Mouse (Mus musculus) kidney, postnatal 36 days (tissue): Measurements from ENCODE around the gene Mgll.

Experiments used
- DNase-seq, 2 experiments: peaks; one replicate each; pipeline ENCODE4 v3.0.0; 2021 to 2022; ENCODE audit warnings: mixed read lengths in 2 of 2

Mgll gene

DNA sequence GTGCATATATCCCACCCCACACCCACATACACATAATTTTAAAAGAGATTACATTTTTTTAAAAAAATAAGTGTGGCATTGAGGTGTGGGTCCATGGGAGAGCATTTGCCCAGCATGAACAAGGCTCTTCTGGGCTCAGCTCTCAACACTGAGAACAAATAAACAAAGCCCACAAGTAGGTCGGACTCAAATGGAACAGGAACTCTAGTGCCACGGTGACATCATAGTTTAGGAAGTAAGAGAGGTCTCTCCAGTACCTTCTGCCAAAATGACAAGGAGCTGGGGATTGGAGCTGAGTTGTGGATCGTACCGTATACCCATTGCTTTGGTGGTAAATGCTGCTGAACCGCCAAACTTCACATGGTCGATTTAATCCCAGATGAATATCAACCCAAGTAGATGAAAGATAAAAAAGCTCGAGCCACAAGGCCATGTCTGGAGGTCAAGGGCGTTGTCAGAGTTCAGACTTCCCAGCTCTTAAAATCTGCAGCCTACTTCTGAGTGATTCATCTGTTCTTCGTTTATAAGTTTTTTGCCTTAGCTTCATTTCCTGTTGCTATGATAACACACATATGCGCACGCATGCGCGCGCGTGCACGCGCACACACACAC lies 80.9 kb downstream of the Mgll start:
- no peak for DNase-seq

DNA sequence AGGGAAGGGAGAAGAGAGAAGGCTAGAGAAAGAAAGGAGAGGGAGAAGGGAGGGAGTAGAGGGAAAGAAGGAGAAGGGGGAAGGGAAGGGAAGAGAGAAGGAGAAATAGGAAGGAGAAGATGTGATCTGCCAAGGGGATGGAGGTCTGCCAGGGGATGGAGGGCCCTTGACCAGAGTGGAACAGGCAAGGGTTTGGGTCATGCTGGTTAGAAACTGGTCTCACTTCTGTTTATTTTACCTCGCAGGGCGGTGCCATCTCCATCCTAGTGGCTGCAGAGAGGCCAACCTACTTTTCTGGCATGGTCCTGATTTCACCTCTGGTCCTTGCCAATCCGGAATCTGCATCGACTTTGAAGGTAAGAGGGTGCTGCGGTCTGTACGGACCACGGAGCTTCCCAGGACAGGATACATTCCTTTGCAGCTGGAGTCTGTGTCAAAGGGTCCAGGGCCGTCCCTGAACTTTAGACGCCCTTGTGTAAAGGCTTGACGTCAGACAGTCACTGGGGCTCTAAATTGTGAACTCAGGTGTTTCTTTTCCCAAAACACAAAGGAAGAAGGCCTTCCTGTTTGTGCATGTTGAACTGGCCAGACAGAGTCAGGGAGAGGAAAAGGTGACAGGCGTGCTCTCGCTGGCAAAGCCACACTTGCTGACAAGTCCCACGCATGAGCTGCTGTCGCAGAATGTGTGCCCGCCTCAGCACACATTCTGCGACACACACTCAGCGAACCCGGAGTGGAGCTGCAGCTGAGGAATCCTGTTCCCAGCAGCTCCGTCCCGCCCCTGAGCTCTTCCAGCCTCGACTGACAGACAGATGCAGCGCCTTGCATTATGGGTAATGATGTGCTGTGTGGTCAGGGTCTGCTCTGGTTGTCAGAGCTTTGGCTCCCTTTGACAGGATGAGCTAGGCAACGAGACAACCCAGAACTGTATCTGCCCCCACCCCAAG lies 85.2 kb downstream of the Mgll start:
- peak in 1 of 2 experiments; percentile 30 for DNase-seq

DNA sequence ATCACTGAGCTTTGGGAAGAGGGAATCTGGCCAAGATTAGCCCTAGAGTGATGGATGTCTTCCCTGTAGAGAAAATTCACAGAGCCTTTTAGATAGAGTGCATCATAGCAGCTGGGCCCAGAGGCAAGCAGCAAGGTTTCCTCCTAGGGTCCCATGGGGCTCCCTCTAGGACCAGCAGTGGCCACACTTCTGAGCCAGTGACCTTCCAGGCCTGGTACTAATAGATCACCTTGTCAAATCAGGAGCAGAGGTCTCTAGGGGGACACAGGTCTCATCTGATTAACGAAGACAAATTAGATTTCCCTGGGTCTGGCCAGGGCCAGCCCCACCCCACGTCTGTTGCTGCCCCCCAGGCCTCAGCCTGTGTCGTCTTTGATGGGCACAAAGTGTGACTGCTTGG lies 86.1 kb downstream of the Mgll start:
- peak in 1 of 2 experiments; percentile 33 for DNase-seq

DNA sequence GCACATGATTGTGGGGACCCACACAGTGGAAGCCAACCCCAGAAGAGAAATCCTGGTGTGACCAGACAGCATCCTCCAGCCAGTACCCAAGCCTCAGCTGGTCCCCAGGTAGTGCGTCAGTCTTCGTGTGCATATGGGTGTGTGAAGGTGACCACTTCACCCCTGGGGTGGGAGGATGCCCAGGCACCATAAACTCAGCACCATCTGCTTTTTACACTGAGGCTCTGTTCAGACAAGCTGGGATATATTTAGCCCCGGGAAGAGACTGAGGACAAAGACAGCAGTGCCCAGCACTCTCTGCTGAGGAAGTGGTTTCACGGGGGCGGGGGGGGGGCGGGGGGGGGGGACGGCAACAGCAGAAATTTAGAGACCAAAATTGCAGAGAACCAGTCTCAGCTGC lies 87.2 kb downstream of the Mgll start:
- no peak for DNase-seq

DNA sequence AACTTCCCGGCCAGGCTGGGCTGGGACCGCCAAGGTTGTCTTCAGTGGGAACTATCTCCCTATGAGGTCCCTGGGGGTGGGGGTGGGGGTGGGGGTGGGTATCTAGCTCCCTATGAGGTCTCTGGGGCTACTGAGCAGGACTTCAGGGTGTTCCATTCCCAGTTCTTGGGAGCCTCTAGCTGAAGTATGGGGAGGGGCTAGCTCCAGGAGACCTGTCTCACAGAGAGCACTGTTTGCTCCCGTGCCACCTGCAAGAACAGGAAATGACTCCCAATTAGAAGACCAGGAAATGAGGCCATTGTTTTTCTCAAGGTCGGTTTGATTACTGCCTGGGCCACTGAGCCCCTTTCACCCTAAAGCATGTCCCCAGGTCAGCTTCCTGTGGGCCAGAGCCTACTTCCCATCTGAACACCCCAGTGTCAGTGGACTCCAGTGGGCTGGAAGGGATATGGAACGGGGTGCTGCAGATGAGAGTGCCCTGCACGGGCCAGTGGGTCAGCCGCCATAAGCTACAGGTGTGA lies 87.7 kb downstream of the Mgll start:
- DNase-seq = no peak

DNA sequence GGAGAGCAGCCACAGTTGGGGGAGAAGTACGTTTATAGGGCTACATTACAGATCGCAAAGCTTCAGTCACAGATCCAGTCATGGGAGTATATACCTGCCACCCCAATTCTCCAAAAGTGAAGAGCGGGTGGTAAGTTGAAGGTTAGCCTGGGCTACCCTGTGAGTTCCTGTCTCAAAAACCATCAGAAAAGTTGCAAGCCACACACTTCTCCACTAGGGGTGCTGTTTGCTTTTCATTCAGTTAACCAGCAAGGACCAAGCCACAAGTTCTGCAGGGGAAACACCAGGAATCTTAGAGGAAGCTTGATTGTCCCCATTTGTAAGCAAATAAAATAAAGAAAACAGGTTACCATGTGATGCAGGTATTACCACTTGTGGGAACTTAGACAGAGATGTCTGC lies 88.7 kb downstream of the Mgll start:
- peak; percentile 35 to 61 for DNase-seq

DNA sequence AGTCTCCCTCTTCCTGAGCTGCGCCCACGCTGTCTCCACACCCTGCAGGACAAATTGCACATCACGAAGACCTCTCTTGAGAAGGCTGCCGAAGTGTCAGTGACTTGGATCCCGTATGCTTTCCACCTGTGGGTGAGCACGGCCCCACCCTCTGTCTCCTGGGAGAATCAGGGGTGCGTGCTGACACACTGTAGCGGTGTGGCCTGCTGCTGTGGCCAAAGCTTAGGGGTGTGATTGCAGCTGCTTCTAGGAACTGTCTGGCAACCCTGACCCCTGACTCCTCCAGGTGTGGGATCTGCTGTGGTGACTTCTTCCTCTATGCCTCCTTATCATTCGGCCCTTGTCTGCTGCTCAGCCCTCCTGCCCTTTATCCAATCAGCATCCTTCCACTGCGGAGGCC lies 89.6 kb downstream of the Mgll start:
- no peak for DNase-seq

DNA sequence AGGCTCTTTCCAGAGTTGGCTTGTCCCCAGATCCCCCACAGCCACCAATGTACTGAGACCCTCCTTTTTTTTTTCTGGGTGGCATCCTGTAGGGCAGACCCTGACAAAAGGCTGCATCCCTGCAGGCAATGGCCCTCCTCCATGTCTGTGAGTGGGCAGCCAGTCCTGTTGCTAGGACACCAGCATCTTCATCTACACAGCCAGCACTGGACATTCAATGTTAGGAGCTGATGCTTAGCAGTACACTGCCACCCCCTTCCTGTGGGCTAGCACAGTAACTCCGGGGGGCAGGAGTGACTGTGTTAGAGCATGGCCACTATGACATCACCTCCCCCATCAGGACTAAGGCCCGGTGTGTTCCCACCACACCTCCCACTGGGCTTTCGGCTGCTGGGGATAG lies 90.8 kb downstream of the Mgll start:
- DNase-seq = no peak

DNA sequence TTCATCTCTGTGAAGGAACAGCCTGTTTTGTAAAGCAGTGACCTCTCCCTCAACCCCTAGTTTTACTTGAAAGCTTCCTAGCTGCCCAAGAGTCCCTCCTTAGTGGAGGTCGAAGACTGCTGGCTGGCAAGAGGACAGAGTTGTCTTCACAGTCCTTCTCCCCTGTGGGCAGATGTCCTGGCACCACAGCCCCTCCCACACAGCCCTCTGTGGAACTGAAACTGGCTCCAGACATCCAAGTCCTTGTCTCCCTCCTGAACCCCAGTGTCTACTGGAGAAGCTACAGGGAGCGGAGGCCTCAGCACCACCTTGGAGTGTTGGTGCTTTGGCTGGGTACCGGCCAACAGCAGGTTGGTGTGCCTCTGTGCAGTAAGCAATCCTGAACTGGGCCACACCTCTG lies 91.3 kb downstream of the Mgll start:
- DNase-seq = no peak

DNA sequence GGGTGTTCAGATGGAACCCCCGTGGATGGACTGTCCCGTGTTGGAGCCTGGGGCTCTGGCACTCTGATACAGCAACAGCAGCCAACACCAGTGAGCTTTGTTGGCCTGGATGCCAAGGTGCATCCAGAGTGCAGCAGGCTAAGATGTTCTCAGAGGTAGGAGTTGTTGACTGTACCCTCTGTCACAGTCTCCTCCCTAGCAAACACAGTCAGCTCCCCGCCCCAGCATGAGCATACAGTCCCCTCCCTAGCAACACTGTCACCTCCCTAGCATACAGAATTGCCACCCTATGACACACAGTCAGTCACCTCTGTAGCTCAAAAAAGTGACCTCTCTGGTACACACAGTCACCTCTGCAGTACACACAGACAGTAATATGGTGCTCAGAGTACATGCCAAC lies 92.7 kb downstream of the Mgll start:
- DNase-seq = no peak

DNA sequence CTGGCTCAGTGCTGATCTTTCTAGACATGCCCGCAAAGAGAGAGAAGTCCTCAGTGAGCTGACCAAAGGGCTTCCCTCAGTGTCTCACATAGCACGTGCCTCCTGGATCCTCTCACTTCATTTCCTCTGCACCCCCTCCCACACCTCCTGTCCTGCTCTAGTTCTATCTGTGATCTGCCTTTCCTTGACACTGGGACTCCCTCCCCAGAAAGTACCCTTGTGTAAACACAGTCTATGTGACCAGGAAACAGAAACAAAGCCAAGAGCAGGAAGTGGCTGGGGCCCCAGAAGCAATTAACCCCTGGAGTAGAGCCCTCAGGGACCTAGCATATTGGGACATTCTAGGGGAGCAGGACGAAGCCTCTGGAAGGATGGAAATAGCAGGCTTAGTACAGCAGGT lies 96.6 kb downstream of the Mgll start:
- no peak for DNase-seq

DNA sequence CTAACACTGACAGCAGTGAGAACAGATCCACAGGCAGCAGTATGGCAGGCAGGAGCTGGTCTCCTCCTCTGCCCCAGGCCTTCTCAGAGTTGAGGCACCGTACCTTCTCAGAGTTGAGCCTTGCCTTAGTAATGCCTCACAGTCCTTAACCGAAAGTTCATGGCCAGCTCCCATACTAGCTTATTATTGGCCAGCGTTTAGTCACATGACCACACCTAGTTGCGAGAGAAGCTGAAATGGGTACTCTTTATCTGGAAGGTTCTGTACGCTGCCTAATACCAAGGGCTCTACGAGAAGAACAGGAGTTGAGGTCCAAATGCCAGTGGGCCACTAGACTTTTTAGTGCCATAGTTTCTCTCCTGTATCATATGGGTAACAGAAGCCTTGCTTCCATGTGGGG lies 97.1 kb downstream of the Mgll start:
- DNase-seq = no peak

DNA sequence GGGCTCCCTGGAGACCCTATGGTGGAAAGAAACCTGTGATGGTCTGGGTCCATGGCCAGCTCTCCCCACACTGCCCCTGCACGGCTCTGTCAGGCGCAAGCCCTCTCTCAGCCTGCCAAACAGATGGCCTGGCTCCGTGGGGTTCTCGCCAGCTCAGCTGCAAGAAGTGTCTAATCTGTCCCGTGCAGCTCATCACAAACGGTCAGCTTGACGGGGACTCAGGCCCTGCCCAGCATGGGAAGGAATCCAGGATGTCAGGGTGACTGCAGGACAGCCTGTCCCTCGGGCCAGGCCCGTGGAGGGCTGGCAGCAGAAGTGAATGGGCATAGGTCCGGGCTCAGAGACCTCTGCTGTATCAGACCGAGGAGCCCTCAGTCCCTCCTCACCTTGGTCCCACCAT lies 97.7 kb downstream of the Mgll start:
- no peak for DNase-seq

DNA sequence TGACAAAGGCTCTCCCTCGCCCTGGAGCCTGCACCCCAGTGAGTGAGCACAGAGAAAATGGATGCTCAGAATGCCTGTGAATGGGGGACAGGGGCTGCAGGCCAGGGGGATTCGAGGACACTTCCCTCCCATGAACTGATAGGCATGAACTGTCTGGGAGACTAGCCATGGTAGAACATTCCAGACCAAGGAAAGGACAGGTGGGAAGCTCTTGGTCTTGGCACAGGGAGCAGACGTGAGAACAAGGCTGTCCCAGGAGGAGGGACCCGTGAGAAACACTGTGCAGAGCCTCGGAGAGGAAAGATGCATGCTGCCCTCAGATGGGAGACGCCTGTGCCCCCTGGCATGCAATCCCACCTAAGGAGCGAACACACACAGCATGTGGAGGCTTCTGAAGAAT lies 100.0 kb downstream of the Mgll start:
- DNase-seq = no peak

DNA sequence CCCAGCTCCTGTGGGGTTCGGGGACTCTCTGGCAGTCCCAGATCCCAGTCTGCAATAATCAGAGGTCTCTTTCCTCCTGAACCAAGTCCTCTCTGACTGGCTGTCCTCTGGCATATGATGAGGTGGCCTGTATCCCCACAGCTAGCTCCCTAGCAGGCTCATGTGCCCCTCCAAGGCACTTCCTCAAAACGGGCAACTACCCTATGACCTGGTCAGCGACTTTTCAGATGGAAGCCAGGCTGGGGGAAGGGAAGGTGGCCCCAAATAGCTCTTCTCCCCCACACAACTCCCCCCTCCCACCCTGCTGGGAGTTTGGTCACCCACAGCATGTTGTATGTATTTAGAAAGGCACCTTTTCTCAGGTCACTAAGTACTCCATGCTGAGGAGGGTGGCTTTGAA lies 101.9 kb downstream of the Mgll start:
- no peak for DNase-seq

DNA sequence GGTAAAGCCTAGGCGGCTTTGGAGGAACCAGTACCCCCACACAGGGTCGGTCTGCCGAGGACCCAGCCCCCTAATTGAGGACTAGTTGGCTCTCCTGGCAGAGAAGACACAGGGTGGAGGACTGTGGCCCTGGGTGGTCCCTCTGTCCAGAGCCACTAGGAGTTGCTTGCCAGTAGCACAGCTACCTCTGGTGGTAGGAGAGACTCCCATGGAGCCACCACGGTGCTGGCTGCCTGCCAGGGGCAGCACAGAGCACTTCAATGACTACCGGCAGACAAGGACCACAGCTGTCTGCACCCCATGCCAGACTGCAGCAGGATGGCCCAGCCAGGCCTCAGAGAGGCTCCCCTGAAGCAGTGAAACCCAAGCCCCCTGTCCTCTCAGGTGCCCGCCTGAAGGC lies 102.3 kb downstream of the Mgll start:
- DNase-seq = peak; percentile 51 to 78

DNA sequence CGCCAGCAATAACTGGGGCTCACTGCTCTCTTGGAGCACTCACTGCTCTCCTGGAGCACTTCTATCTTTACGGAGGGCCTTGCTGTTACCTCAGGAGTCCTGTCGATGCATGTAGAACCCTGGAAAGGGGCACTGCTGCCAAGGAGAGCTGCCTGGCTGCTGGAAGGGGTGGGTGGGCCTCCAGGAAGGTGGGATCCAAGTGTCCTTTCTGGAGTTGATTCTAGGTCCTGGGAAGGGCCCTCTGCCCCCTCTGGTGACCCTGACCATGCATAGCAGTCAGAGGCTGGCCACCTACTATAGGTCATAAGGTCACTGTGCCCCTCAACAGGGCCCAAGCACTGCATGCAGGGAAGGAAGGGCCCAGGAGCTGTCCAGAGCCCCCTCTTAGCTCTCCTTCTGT lies 102.8 kb downstream of the Mgll start:
- no peak for DNase-seq

DNA sequence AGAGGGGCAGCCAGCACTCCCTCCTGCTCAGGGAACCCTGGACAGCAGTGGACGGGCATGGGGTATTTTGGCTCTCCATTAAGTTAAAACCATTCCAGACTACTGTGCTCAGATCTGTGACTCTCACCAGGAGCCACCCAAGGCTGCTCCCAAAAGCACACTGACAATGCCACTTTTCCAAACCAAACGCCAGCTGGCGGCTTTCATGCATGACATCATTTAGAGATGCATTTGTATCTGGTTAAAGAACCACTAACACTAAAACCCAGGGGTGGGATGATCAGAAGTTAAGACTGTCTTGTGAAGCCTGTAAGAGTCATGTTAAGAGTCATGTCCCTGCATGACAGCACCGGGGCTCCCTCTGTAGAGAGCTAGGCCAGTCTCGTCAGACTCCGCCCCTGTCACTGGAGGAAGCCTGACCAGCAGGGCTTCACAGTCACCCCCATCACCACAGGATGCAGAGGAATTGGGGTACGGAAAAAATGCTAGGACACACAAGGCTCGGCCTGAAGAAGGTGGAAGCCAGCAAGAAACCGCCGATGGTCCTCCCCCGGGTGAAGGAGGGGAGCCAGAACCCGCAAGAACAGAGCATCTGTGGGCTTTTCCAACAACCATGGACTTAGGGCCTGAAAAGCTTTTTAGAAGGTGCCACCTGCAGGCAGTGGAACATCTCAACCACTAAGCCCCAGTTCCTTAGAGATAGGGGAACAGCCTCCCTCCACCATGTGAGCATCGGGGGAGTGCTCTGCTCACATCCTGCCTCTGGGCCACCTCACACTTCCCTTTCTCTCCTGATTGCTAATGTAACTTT lies 103.4 kb downstream of the Mgll start:
- DNase-seq = no peak

DNA sequence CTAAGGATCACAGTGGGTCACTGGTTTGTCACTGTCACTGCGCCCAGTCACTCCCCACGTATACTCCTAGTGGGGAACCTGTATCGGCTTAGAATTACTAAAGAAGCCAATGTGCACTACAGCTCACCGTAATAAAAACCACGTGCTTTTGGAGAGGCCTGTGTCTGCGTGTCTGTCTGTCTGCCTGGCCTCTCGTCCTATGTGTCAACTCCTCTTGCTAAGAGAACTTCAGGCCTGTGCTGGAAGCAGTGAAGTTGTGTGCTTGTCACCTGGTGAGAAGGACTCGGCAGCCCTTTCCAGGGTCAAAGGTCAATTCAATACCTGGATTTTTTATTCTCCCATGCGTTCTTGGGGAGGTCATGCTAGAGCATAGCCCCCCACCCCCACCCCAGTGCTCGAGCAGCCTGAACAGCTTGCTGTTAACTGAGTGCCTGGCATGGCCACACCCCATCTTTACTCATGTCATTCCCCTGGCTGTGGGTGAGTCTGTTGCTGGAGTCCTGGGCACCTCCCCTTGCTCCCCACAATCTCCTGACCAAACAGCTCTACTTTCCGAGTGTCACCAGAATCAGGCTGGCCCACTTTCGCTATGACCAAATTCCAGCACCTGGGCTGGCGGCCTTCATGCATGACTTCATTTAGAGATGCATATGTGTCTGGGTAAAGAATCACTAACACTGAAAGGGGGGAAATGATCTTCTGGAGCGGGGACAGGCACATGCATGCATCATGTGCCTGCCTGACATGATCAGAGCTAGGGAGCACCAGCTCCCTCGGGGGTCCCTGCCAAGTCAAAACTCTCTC lies 104.2 kb downstream of the Mgll start:
- no peak for DNase-seq

DNA sequence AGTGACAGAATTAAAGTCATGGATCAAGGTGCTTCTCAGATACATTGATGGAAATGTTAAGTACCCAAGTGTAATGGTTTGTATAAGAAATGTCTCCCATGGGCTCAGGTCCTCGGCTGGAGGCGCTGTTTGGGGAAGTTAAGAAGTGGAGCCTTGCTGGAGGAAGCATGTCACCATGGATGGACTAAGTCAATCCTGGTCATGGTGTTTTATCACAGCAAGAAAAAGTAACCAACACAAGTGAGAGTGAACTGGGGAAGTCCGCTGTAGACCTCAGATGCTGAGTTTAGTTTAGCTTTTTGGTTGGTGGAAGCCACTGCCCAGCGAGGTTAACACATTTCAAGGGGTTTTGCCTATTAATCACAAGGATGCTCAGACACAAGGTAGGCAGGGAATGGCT lies 105.4 kb downstream of the Mgll start:
- no peak for DNase-seq

DNA sequence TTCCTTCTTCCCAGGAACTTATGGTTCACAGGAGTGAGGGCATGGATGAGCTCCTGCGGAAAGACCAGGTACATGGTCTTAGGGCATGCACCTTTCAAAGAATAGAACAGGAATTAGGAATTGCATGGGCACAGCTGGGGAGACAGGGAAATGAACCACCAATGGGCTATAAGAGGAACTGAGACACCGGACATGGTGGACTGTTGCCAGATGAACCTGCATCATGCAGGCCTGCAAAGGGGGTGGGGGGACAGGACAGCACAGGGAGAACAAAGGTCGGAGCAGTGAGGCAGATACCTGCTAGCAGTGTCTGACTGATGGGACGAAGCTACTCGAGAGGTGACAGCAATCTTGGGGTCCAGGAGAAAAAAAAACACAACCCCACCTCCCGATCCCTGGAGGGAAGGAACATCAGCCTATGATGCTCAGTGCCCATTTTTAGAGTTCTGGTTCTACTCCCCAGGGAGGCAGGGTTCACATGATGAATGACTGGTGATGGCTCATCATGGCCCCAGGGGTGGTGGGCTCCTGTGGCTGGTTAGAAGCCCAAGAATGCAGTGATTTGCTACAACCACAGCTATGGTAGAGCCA lies 106.0 kb downstream of the Mgll start:
- DNase-seq = peak; percentile 38 to 51

DNA sequence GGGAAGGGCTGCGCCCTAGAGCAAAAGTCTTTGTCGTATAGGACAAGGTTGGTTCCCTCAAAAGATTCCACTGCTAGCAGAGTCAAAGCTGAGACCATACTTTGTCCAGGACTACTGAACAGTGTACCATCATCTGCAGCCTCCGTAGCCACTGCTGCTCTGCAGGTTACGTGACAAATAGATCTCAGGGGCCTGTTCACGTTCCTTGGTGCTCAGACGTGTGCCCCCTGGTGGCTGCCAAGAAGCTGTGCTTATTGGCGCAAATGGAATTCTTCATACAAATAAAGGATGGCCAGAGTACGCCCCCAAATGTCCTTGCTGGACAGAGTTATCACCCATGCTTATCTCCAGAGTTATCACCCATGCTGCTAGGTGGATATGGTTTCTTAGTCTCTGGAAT lies 107.2 kb downstream of the Mgll start:
- DNase-seq = peak; percentile 58 to 81
